Mouse (Mus musculus) layer of hippocampus, adult 2 months (tissue): ENCODE results near the gene Tmem255b. TPM values are rescaled to one million over a fixed set of nuclear protein-coding genes. Genes with fewer than 3 reads are reported as not detected.
A peak's percentile ranks its signal among the peaks of the same experiment; 100 is the strongest.

Experiments
- DNase-seq, 2 experiments: peaks; one replicate each; pipeline ENCODE4 v3.0.0; 2022; ENCODE audit warnings: low spot score in 2 of 2
- H3K27ac ChIP-seq: fragments of 200-600 bp; 2 replicates; pipeline ENCODE4 v1.8.1; 2022
- H3K4me3 ChIP-seq: fragments of 200-600 bp; 2 replicates; pipeline ENCODE4 v1.8.1; 2022; ENCODE audit warnings: mild to moderate bottlenecking
- CTCF ChIP-seq: fragments of 200-600 bp; conservative IDR thresholded peaks from 2 replicates; pipeline ENCODE4 v1.8.1; 2022; ENCODE audit warnings: antibody characterized with exemption, mild to moderate bottlenecking, moderate library complexity
- total RNA-seq, 2 experiments: library from RNA; stranded (reverse); gene quantifications; 2 replicates each; pipeline ENCODE4 v1.2.3; 2021

The Tmem255b gene
- total RNA-seq, 2 experiments from 2014 or later = 5.2 TPM

DNA sequence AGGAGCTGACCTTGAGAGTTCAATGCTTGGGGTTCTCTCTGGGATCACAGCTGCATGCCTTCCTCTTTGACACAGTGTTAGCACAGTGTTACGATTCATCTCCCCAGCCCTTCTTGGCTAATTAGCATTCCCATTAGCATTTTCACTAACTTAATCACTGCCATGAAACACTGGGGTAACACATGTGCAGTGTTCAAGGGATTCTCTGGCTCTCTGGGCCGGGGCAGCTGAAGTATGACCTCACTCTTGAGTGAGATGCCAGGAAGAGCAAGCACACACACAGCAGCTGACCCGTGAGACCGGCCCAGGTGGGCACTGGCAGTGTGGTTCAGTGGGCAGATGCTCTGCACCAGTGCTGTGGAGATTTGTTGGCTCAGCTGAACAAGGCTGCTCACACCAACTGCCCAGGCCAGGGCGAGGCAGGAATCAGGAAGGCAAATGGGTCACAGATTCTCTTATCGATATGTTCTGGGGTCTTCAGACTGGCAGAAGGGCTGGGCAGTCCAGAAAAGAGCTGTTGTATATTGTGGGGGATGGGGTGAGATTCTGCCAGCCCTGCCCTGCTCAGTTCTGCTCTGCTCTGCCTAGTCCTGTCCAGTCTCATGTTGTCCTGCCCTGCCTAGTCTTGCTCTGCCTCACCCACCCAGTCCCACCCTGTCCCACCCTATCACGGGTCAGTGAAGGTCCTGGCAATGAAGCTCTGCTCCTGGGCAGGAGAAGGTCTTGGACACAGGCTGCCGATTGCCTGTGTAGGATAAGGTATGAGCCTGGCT, 19.5 kb downstream of the Tmem255b start:
- TF ChIP-seq CTCF = no peak
- peak in 1 of 2 experiments; percentile 29 for DNase-seq
- H3K4me3 ChIP-seq = no peak overlapping the region
- no peak overlapping the region for H3K27ac ChIP-seq

DNA sequence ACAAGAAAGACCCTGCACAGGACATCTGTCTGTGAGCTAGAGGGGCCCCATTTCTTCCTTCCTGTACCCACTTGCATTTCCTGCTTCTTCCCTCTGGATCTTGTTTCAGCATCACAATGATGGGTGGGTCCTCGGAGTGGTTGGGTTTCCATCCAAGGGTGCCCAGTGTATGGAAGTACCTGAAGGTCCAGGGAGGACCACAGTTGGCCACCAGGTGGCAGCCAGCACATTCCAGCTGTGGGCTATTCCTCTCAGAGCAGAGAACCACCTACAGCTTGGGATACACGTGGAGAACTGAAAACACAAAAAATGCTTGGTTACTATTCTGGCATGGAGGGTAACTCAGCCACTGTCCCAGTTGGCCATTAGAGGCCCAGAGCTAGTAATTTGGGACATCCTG, 20.3 kb downstream of the Tmem255b start:
- TF ChIP-seq CTCF = peak; percentile 85
- DNase-seq = no peak

DNA sequence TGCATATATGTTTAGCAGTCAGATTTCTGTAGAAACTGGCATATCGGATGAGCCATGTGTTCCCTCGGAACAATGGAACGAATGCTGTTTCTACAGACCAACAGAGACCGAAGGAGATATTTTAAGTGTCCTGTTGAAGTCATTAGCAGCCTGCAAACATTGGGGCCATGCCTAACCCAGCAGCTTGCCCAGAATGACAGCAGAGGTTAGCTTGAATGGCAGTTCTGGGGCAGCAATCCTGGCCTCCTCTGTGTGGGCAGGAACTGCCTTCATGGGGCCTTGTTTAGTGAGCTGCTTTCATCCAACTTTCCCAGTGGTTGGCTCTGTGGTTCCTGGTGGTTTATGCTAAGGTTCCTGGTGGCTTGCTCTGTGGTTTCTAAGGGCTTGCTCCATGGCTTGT, 24.4 kb downstream of the Tmem255b start:
- no peak overlapping the region for H3K4me3 ChIP-seq
- no peak for TF ChIP-seq CTCF
- DNase-seq = no peak
- H3K27ac ChIP-seq = no peak overlapping the region

More for the DNA sequence above, 20.3 kb downstream of the Tmem255b start:
- Histone ChIP-seq H3K27ac (no peak overlapping the region), H3K4me3 (no peak overlapping the region)

GRCm38 (mm10) chr8:13461085-13461765, 26.2 kb downstream of the Tmem255b start:
- no peak for TF ChIP-seq CTCF
- DNase-seq = no peak
- H3K4me3 ChIP-seq = no peak overlapping the region
- no peak overlapping the region for H3K27ac ChIP-seq

- Histone ChIP-seq H3K27ac (no peak overlapping the region), H3K4me3 (no peak overlapping the region)
- peak; percentile 93 for TF ChIP-seq CTCF
- DNase-seq = peak; percentile 77 to 87
Observed at GRCm38 (mm10) chr8:13461843-13462242, 26.9 kb downstream of the Tmem255b start.

DNA sequence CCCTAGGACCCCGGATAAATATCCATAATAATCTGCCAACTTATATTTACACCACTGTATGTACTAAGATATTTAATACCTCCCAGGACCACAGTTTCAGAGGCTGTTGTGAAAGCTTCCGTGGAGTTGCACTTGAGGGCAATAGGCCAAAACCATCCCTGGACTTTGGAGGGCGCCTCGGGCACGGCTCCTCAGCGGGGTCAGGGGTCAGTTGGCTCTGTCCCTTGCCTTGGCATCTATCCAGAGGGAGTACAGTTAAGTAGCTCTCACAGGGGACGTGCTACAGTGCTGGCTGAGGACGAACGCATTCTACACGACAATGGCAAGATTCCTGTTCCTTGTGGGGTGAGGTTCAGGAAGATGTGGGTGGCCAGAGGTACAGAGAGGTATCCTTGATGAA, 27.4 kb downstream of the Tmem255b start:
- TF ChIP-seq CTCF = no peak
- H3K4me3 ChIP-seq = no peak overlapping the region
- no peak overlapping the region for H3K27ac ChIP-seq
- DNase-seq = no peak

DNA sequence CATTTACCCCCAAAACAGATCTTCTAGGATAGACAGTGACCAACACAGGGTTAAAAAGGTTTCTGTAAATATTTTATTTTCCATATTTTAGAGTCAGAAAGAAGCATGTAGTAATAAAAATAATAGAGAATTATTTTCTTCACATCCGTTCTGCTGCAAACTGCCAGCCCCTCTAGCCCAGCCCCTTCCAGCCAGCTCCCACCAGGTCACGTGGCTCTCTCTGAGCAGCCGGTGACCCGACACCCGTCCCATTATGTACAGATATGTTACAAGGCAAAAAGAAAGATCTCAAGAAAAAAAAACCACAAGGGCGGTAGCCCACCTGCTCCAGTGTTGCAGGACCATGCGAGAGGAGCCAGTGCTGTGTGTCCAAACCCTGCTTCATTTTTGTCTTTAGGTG, 30.3 kb downstream of the Tmem255b start:
- H3K27ac ChIP-seq = no peak overlapping the region
- no peak for TF ChIP-seq CTCF
- H3K4me3 ChIP-seq = no peak overlapping the region
- no peak for DNase-seq

GRCm38 (mm10) chr8:13466989-13467388, 32.0 kb downstream of the Tmem255b start:
- no peak overlapping the region for H3K27ac ChIP-seq
- H3K4me3 ChIP-seq = no peak overlapping the region
- peak in 1 of 2 experiments; percentile 21 for DNase-seq
- peak; percentile 77 for TF ChIP-seq CTCF

- no peak for DNase-seq
- TF ChIP-seq CTCF = no peak
- no peak overlapping the region for H3K4me3 ChIP-seq
- no peak overlapping the region for H3K27ac ChIP-seq
Observed at GRCm38 (mm10) chr8:13468737-13469136, 33.7 kb downstream of the Tmem255b start.

DNA sequence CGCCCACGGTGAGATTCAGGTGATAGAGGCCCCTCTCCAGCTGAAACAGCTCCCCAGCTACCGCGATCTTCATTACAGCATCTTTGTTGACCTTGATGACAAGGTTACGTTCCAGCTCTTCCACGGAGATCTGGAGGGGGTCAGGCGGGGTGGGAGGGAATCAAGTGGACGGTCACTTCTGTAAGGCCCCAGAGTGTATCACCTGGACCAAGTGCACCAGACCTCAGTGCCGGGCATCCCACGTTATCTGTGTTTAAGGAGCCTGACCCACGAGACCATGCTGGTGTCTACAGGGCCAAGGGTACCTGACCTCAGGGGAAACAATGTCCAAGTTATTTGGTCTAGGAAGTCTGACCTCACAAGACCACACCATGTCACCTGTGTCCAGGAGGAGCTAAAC, 36.5 kb downstream of the Tmem255b start:
- Histone ChIP-seq H3K27ac (no peak overlapping the region), H3K4me3 (no peak overlapping the region)
- TF ChIP-seq CTCF = no peak
- DNase-seq = no peak

GRCm38 (mm10) chr8:13472284-13472683, 37.3 kb downstream of the Tmem255b start:
- no peak for TF ChIP-seq CTCF
- DNase-seq = no peak
- no peak overlapping the region for H3K27ac ChIP-seq
- no peak overlapping the region for H3K4me3 ChIP-seq

- H3K27ac ChIP-seq = no peak overlapping the region
- peak in 1 of 2 experiments; percentile 17 for DNase-seq
- H3K4me3 ChIP-seq = no peak overlapping the region
- TF ChIP-seq CTCF = peak; percentile 72
Observed at GRCm38 (mm10) chr8:13475892-13476291, 40.9 kb downstream of the Tmem255b start.

GRCm38 (mm10) chr8:13481089-13481554, 46.1 kb downstream of the Tmem255b start:
- no peak overlapping the region for H3K27ac ChIP-seq
- DNase-seq = peak in 1 of 2 experiments; percentile 26
- TF ChIP-seq CTCF = no peak
- H3K4me3 ChIP-seq = no peak overlapping the region

DNA sequence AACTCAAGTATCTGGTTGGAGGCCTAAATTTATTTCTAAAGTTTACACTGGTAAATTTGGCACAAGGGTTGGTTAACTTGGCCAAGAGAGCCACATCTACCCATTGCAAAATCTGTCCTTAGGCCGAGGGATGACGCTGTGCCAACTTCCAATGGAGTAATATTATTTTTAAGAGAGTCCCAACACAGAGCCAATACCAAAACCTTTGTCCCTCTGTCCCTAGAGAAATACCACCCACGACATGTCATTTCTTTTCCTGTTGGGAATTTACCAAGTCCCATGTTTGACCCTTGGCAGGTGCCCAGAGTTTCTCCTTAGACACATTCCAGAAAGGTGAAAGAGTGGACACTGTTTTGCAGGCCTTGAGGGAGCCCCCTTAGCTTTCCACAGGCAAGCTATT, 46.6 kb downstream of the Tmem255b start:
- DNase-seq = no peak
- Histone ChIP-seq H3K27ac (no peak overlapping the region), H3K4me3 (no peak overlapping the region)
- TF ChIP-seq CTCF = no peak
